Mouse (Mus musculus) heart, postnatal 25 days (tissue): ENCODE data around the gene Slc15a3. TPM values are rescaled to one million over a fixed set of nuclear protein-coding genes. Genes with fewer than 3 reads are reported as not detected.
A peak's percentile ranks its signal among the peaks of the same experiment; 100 is the strongest.

Experiments
- DNase-seq: peaks from one replicate; pipeline ENCODE4 v3.0.0; 2022; ENCODE audit warnings: low spot score
- intact Hi-C: fragments of 180-260 bp; cut with DNase I; formaldehyde crosslinking; loops from one replicate; pipeline ENCODE4 v1.15.1; 2025
- total RNA-seq, 2 experiments: library from RNA; stranded (reverse); gene quantifications; 2 replicates each; pipeline ENCODE4 v1.2.3; 2021

Slc15a3 gene
- total RNA-seq, 2 experiments from 2014 or later: 2.1 to 2.2 TPM

GRCm38 (mm10) chr19:10867946-10868622 is 28.6 kb downstream of the Slc15a3 start:
- intact Hi-C loops: no loop called here
- no peak for DNase-seq

GRCm38 (mm10) chr19:10868623-10869141 is 29.2 kb downstream of the Slc15a3 start:
- intact Hi-C loops: no loop called here

GRCm38 (mm10) chr19:10869241-10869885 is 29.8 kb downstream of the Slc15a3 start:
- intact Hi-C loops: no loop called here
- DNase-seq: peak; percentile 55

More at GRCm38 (mm10) chr19:10868623-10869141, 29.2 kb downstream of the Slc15a3 start:
- DNase-seq: no peak

- no peak for DNase-seq
- intact Hi-C loops: no loop called here
Observed at GRCm38 (mm10) chr19:10869886-10870527, 30.5 kb downstream of the Slc15a3 start, which contains the start of gene Tmem132a. TSS of gene Tmem132a (minus strand) at chr19:10869940.

- no peak for DNase-seq
- intact Hi-C loops: no loop called here
Observed at GRCm38 (mm10) chr19:10870676-10871075, 31.1 kb downstream of the Slc15a3 start.

GRCm38 (mm10) chr19:10871328-10871961 is 31.9 kb downstream of the Slc15a3 start:
- intact Hi-C loops: no loop called here
- no peak for DNase-seq

- intact Hi-C loops: loop anchor here (2.0 kb wide), 1 partner anchor 168 kb away; no protein-coding TSS in a partner anchor
Observed at GRCm38 (mm10) chr19:10878201-10878837, 38.8 kb downstream of the Slc15a3 start.

GRCm38 (mm10) chr19:10880085-10880974 is 40.8 kb downstream of the Slc15a3 start:
- peak; percentile 36 for DNase-seq
- intact Hi-C loops: loop anchor here (2.0 kb wide), 1 partner anchor 14 kb away; the partner anchor contains the start of gene Prpf19

More at GRCm38 (mm10) chr19:10878201-10878837, 38.8 kb downstream of the Slc15a3 start:
- DNase-seq: no peak

GRCm38 (mm10) chr19:10880975-10881425 is 41.5 kb downstream of the Slc15a3 start:
- no peak for DNase-seq
- intact Hi-C loops: loop anchor here (2.0 kb wide), 1 partner anchor 14 kb away; the partner anchor contains the start of gene Prpf19

- intact Hi-C loops: loop anchor here (2.0 kb wide), 1 partner anchor 13 kb away; the partner anchor contains the start of gene Prpf19
- DNase-seq: peak; percentile 89
Observed at GRCm38 (mm10) chr19:10881426-10882154, 42.1 kb downstream of the Slc15a3 start, which contains the start of gene Tmem109. TSS of gene Tmem109 (minus strand) at chr19:10882001.

GRCm38 (mm10) chr19:10892201-10892600 is 52.7 kb downstream of the Slc15a3 start:
- intact Hi-C loops: no loop called here

GRCm38 (mm10) chr19:10895016-10895528 is 55.5 kb downstream of the Slc15a3 start, which contains the start of gene Prpf19:
TSS of gene Prpf19 (plus strand) at chr19:10895231.
- peak; percentile 95 for DNase-seq
- intact Hi-C loops: loop anchor here (2.0 kb wide), 1 partner anchor 14 kb away; no protein-coding TSS in a partner anchor

More at GRCm38 (mm10) chr19:10892201-10892600, 52.7 kb downstream of the Slc15a3 start:
- DNase-seq: no peak

- intact Hi-C loops: loop anchor here (1.0 to 2.0 kb wide), 2 partner anchors 15 to 54 kb away; partner anchors contain the start of gene Ccdc86
- no peak for DNase-seq
Observed at GRCm38 (mm10) chr19:10895708-10896107, 56.2 kb downstream of the Slc15a3 start.

GRCm38 (mm10) chr19:10896849-10897248 is 57.3 kb downstream of the Slc15a3 start:
- intact Hi-C loops: loop anchor here (1.0 kb wide), 1 partner anchor 52 kb away; the partner anchor contains the start of gene Ccdc86
- DNase-seq: no peak

GRCm38 (mm10) chr19:10897491-10897890 is 58.0 kb downstream of the Slc15a3 start:
- DNase-seq: no peak
- intact Hi-C loops: no loop called here

GRCm38 (mm10) chr19:10900315-10900714 is 60.8 kb downstream of the Slc15a3 start:
- no peak for DNase-seq
- intact Hi-C loops: no loop called here

- no peak for DNase-seq
- intact Hi-C loops: no loop called here
Observed at GRCm38 (mm10) chr19:10901046-10901445, 61.5 kb downstream of the Slc15a3 start.
